Mouse (Mus musculus) cerebellum, adult 11-12 months (tissue): Measurements from ENCODE around the gene Mup18.
"Not testable (repeated sequence)": the region's sequence is repeated elsewhere in the genome, so short reads cannot be mapped to it uniquely, and the experiment has no call there.

Source experiments
- DNase-seq: peaks from one replicate; pipeline ENCODE4 v3.0.0; 2022

Mup18 gene

GRCm38 (mm10) chr4:61674036-61674435 lies at the start of gene Mup18:
Gene Mup18 (minus strand): TSS chr4:61674136.
- not testable (repeated sequence) for DNase-seq

- DNase-seq = not testable (repeated sequence)
Observed at GRCm38 (mm10) chr4:61714296-61714695, 40.4 kb upstream of the Mup18 start.
